Mouse (Mus musculus): ENCODE data around the gene Zmym6.

- TF ChIP-seq MAFK (IDR thresholded peaks at IDR 0.05; ENCODE audit: insufficient read depth, low read depth, low read length) = no peak
- no peak for TF ChIP-seq HCFC1 (IDR thresholded peaks at IDR 0.05; ENCODE audit: borderline replicate concordance, insufficient read depth, low read length)
- TF ChIP-seq ZC3H11A (IDR thresholded peaks at IDR 0.05; ENCODE audit: borderline replicate concordance, low read depth, low read length) = no peak
Measured at GRCm38 (mm10) chr4:127095090-127095489, 17.9 kb downstream of the Zmym6 start.
